Mouse (Mus musculus): ENCODE results near the gene Slc25a17.

DNA sequence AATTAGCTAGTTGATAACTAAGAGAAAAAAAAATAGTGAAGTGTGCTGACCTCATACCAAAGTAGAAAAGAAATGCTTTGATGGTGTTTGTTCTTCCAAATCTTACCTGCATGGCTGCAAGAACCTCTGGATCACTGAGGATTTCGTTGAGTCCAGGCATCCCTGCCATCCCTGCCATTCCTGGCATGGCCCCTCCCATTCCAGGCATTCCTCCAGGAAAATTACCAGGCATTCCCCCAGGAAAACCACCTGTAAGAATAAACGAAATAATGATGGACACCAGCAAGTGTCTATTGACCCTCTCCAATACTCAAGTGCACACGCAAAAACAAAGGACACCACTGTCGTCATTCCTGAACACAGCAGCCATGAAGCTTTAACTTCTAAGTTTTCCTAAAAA lies 5.6 kb upstream of the Slc25a17 start:
- no peak for TF ChIP-seq CTCF (IDR thresholded peaks at IDR 0.05; ENCODE audit: insufficient read depth, low read depth, low read length)
- TF ChIP-seq POLR2A (IDR thresholded peaks at IDR 0.05; ENCODE audit: insufficient read depth, low read depth, low read length) = no peak

Data from olfactory bulb, adult 2 months (tissue).